Mouse (Mus musculus) Muller cell, postnatal 12 days (primary cell): ENCODE data around the gene Pmvk.

Source experiments
- DNase-seq: peaks from one replicate; pipeline ENCODE4 v3.0.0-alpha.2; 2015; ENCODE audit errors: inconsistent ontology term

Pmvk gene

GRCm38 (mm10) chr3:89454401-89455177, at the start of gene Pmvk:
Gene Pmvk (plus strand): TSS chr3:89454541.
- DNase-seq: no peak

- DNase-seq: no peak
Observed at GRCm38 (mm10) chr3:89406887-89407286, 47.5 kb upstream of the Pmvk start.

GRCm38 (mm10) chr3:89408448-89408847, 45.9 kb upstream of the Pmvk start:
- DNase-seq: no peak

GRCm38 (mm10) chr3:89409701-89410100, 44.6 kb upstream of the Pmvk start:
- DNase-seq: no peak

- DNase-seq: no peak
Observed at GRCm38 (mm10) chr3:89410864-89411263, 43.5 kb upstream of the Pmvk start.

- DNase-seq: peak; percentile 95
Observed at GRCm38 (mm10) chr3:89411490-89412393, 42.6 kb upstream of the Pmvk start, which contains the start of gene Flad1. Gene Flad1 (minus strand): TSS chr3:89411870.

- no peak for DNase-seq
Observed at GRCm38 (mm10) chr3:89416158-89416557, 38.2 kb upstream of the Pmvk start.

GRCm38 (mm10) chr3:89417131-89417530, 37.2 kb upstream of the Pmvk start:
- no peak for DNase-seq

- DNase-seq: no peak
Observed at GRCm38 (mm10) chr3:89417840-89418169, 36.5 kb upstream of the Pmvk start.

- DNase-seq: peak; percentile 98
Observed at GRCm38 (mm10) chr3:89418170-89418860, 36.0 kb upstream of the Pmvk start, which contains the start of the genes Cks1b and Shc1. Gene Cks1b (minus strand): TSS chr3:89418383. Gene Shc1 (plus strand): TSS chr3:89418443.

GRCm38 (mm10) chr3:89418861-89419250, 35.5 kb upstream of the Pmvk start:
- DNase-seq: peak; percentile 95

- DNase-seq: peak; percentile 82
Observed at GRCm38 (mm10) chr3:89419571-89419970, 34.8 kb upstream of the Pmvk start.

- no peak for DNase-seq
Observed at GRCm38 (mm10) chr3:89419981-89420380, 34.4 kb upstream of the Pmvk start.

GRCm38 (mm10) chr3:89420421-89420820, 33.9 kb upstream of the Pmvk start:
- no peak for DNase-seq

- DNase-seq: peak; percentile 93
Observed at GRCm38 (mm10) chr3:89421002-89421774, 33.2 kb upstream of the Pmvk start.

GRCm38 (mm10) chr3:89421810-89422473, 32.4 kb upstream of the Pmvk start:
- peak; percentile 39 for DNase-seq

- no peak for DNase-seq
Observed at GRCm38 (mm10) chr3:89422556-89423205, 31.7 kb upstream of the Pmvk start.

- no peak for DNase-seq
Observed at GRCm38 (mm10) chr3:89424416-89425140, 29.8 kb upstream of the Pmvk start.

GRCm38 (mm10) chr3:89425141-89425525, 29.2 kb upstream of the Pmvk start:
- DNase-seq: no peak

- DNase-seq: no peak
Observed at GRCm38 (mm10) chr3:89425876-89426275, 28.5 kb upstream of the Pmvk start.
